Mouse (Mus musculus) embryonic fibroblast, embryonic 13.5 days (primary cell): ENCODE results near the gene Adamtsl1.

Experiments used
- CTCF ChIP-seq: IDR thresholded peaks from 2 replicates; pipeline ENCODE4 v1.5.1; 2011; ENCODE audit warnings: mild to moderate bottlenecking, control low read depth, low read length, moderate library complexity, borderline replicate concordance; ENCODE audit not compliant: insufficient read depth
- POLR2A ChIP-seq: IDR thresholded peaks from 2 replicates; pipeline ENCODE4 v1.6.1; 2011; ENCODE audit warnings: low read depth, mild to moderate bottlenecking, control low read depth, low read length, moderate library complexity

GRCm38 (mm10) chr4:86191195-86191594, 677.2 kb downstream of the Adamtsl1 start:
- TF ChIP-seq POLR2A (no peak), CTCF (no peak)
